In the genomic region with DNA sequence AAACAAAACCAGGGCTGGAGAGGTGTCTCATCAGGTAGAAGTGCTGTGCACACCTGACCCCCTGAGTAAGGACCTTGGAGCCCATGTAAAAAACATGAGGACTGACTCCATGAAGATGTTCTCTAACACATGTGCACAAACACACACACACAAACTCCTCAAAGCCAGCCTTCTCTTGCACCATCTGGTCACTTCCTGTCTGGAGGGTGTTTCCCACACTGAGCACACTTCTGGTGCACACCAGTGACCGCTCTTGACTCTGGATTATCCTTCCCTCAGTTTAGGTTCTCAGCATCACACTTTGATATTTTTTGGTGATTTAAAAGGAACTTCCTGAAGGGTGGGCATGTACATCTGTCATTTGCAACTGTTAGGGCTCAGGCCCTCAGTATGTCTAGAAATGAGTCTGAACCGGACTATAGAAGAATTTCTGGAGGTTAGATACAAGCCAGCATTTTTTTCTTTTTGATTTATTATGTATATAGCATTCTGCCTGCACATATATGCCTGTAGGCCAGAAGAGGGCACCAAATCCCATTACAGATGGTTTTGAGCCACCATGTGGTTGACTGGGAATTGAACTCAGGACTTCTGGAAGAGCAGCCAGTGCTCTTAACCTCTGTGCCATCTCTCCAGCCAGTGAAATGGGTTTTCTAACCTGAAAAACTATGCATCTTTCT, we compare ENCODE assay signal across 11 mouse cellular contexts. TPM values are rescaled to one million over a fixed set of nuclear protein-coding genes. Genes with fewer than 3 reads are reported as not detected.
A peak's percentile ranks its signal among the peaks of the same experiment; 100 is the strongest.
DNase-seq lines count a peak whose midpoint lies in the region; ATAC-seq and TF ChIP-seq lines count a peak whose summit lies in the region.
"Had no signal": no experiment of that assay in that cellular context is flagged by ENCODE, and none has a peak within 500 bp of the region (broad histone marks: within the 10 kb centered on the region; RNA-seq: fewer than 3 reads in every experiment).

No protein-coding gene starts in this region.

- no peak overlapping the region for H3K27ac ChIP-seq in left cerebral cortex, adult 2 months
- H3K27ac ChIP-seq in kidney, adult 2 months (ENCODE audit: insufficient read depth, low read depth, low read length): no peak overlapping the region
- H3K27ac ChIP-seq: hindbrain, embryonic 15.5 days; limb, embryonic 15.5 days had no signal

- TF ChIP-seq POLR2A in kidney, adult 2 months (IDR thresholded peaks at IDR 0.05; ENCODE audit: low read depth, low read length): no peak

- DNase-seq in left cerebral cortex, adult 2 months (ENCODE audit: extremely low spot score in 1 of 2, low spot score in 2 of 2): no peak
- no peak for DNase-seq in left cerebral cortex, postnatal 10 days (ENCODE audit: extremely low spot score in 1 of 2, low spot score in 2 of 2)
- DNase-seq in 416B (ENCODE audit: low read depth): peak; percentile 36
- peak; percentile 20 to 31 for DNase-seq in B cell, adult 2 months
- no peak for DNase-seq in adrenal gland, adult (ENCODE audit: inconsistent age in 2 of 2, low spot score in 1 of 2)
- no peak for DNase-seq in kidney, adult 2 months
- DNase-seq: cerebellum, adult 11-12 months; kidney, postnatal 14 days had no signal

- no peaks in the 10 kb centered on the region for H3K27me3 ChIP-seq in kidney, adult 2 months (replicated peaks; ENCODE audit: control insufficient read depth, insufficient read depth, low read length)
- H3K27me3 ChIP-seq: hindbrain, embryonic 15.5 days; limb, embryonic 15.5 days had no signal

- no peak overlapping the region for H3K4me3 ChIP-seq in left cerebral cortex, adult 2 months
- H3K4me3 ChIP-seq in kidney, adult 2 months (ENCODE audit: insufficient read depth, low read depth, low read length): no peak overlapping the region
- H3K4me3 ChIP-seq: hindbrain, embryonic 15.5 days; limb, embryonic 15.5 days had no signal

- peak; percentile 41 for TF ChIP-seq CTCF in left cerebral cortex, adult 2 months (IDR thresholded peaks at IDR 0.05)
- no peak for TF ChIP-seq CTCF in kidney, adult 2 months (conservative IDR thresholded peaks at IDR 0.05; ENCODE audit: insufficient read depth, insufficient read length, low read depth, low read length)

- H3K36me3 ChIP-seq in kidney, adult 2 months (ENCODE audit: control insufficient read depth, insufficient read depth, low read length): no peaks in the 10 kb centered on the region
- H3K36me3 ChIP-seq: hindbrain, embryonic 15.5 days; limb, embryonic 15.5 days had no signal

- WGBS in kidney, adult 2 months: 84% methylated on average over 2 of the region's 2 CpGs

- intact Hi-C loops in left cerebral cortex, adult 2 months (cut with DNase I): no loop called here
- intact Hi-C loops in left cerebral cortex, postnatal 10 days (cut with DNase I): no loop called here

- H3K4me1 ChIP-seq in kidney, adult 2 months (ENCODE audit: control insufficient read depth, insufficient read depth, low read length): peaks cover 11% of the 10 kb centered on the region
- H3K4me1 ChIP-seq: hindbrain, embryonic 15.5 days; limb, embryonic 15.5 days had no signal

- ATAC-seq in granulocyte monocyte progenitor cell, adult 5-6 weeks (replicated peaks; ENCODE audit: poor library complexity, severe bottlenecking): peak; percentile 56

RNA-seq across cellular contexts. Expression of gene Dhx9, which starts 23.0 kb away (rescaled TPM):
- total RNA-seq in left cerebral cortex, adult 2 months (2021): 100 to 1,000 TPM in 1 of 2 experiments, 10 to 100 TPM in 1; 95.3 to 102 TPM
- total RNA-seq in left cerebral cortex, postnatal 10 days (2021): 100 to 1,000 TPM; 127 to 134 TPM
- 176 and 196 TPM in 2 replicates for total RNA-seq in granulocyte monocyte progenitor cell, adult 5-6 weeks (2014; fragmentation: Nextera tagmentation)
- 132 and 142 TPM in 2 replicates for total RNA-seq in granulocyte monocyte progenitor cell, adult 5-6 weeks (2017)
- 14.4 and 20.9 TPM in 2 replicates for polyA plus RNA-seq in kidney, adult 2 months (2012; rRNA removed)

RNA-seq across cellular contexts. Expression of gene Npl, which starts 39.4 kb away (rescaled TPM):
- total RNA-seq in left cerebral cortex, adult 2 months (2021): 1 to 10 TPM; 5.4 to 6.0 TPM
- total RNA-seq in left cerebral cortex, postnatal 10 days (2021): 1 to 10 TPM; 5.8 to 5.9 TPM
- total RNA-seq in granulocyte monocyte progenitor cell, adult 5-6 weeks (2014; fragmentation: Nextera tagmentation): 20.9 and 29.3 TPM in 2 replicates
- 13.4 and 19.9 TPM in 2 replicates for total RNA-seq in granulocyte monocyte progenitor cell, adult 5-6 weeks (2017)
- 33.7 and 41.2 TPM in 2 replicates for polyA plus RNA-seq in kidney, adult 2 months (2012; rRNA removed)

Comparison
In these comparisons a context has a peak if more than half of its experiments do, and no peak if none do; other contexts are left out.
1. DNase-seq: peak in 416B (single experiment) and B cell, adult 2 months (2 of 2); none in left cerebral cortex, adult 2 months (0 of 2), left cerebral cortex, postnatal 10 days (0 of 2), adrenal gland, adult (0 of 2) and kidney, adult 2 months (single experiment).